Mouse (Mus musculus) myocyte (in vitro differentiated cells): Measurements from ENCODE around the gene Suco.

ENCODE experiments used
- CEBPB ChIP-seq: IDR thresholded peaks from 2 replicates; pipeline ENCODE4 v1.6.1; 2011; ENCODE audit warnings: mild to moderate bottlenecking, moderate library complexity; ENCODE audit not compliant: poor library complexity, insufficient read depth, severe bottlenecking
- E2F4 ChIP-seq: IDR thresholded peaks from one replicate; pipeline ENCODE4 v1.6.1; 2011; ENCODE audit warnings: mild to moderate bottlenecking, control low read depth, moderate library complexity; ENCODE audit not compliant: insufficient read depth
- MAX ChIP-seq: IDR thresholded peaks from one replicate; pipeline ENCODE4 v1.6.1; 2011; ENCODE audit warnings: low read depth, mild to moderate bottlenecking, control low read depth
- MYOD1 ChIP-seq, 3 experiments: IDR thresholded peaks; one replicate each; pipeline ENCODE4 v1.6.1; 2011; ENCODE audit warnings: control low read depth in 2 of 3, low read depth in 2 of 3, mild to moderate bottlenecking in 2 of 3, moderate library complexity in 1 of 3; ENCODE audit not compliant: insufficient read length in 2 of 3, control insufficient read depth in 1 of 3
- POLR2A ChIP-seq: IDR thresholded peaks from one replicate; pipeline ENCODE4 v1.6.1; 2011; ENCODE audit warnings: low read depth, mild to moderate bottlenecking, control low read depth, moderate library complexity; ENCODE audit not compliant: insufficient read length
- POLR2AphosphoS2 ChIP-seq: IDR thresholded peaks from one replicate; pipeline ENCODE4 v1.6.1; 2011; ENCODE audit warnings: low read depth, control low read depth; ENCODE audit not compliant: insufficient read length
- REST ChIP-seq: IDR thresholded peaks from one replicate; pipeline ENCODE4 v1.6.1; 2011; ENCODE audit warnings: mild to moderate bottlenecking, control low read depth, moderate library complexity; ENCODE audit not compliant: insufficient read depth, insufficient read length
- SRF ChIP-seq: IDR thresholded peaks from one replicate; pipeline ENCODE4 v1.6.1; 2011; ENCODE audit warnings: low read depth; ENCODE audit not compliant: control insufficient read depth, insufficient read length
- TCF12 ChIP-seq: IDR thresholded peaks from one replicate; pipeline ENCODE4 v1.6.1; 2011; ENCODE audit warnings: mild to moderate bottlenecking, control low read depth; ENCODE audit not compliant: poor library complexity, insufficient read depth, severe bottlenecking
- USF1 ChIP-seq: IDR thresholded peaks from one replicate; pipeline ENCODE4 v1.6.1; 2011; ENCODE audit warnings: low read depth, mild to moderate bottlenecking, control low read depth, moderate library complexity

GRCm38 (mm10) chr1:161868413-161868812 is 8.1 kb downstream of the Suco start:
- TF ChIP-seq POLR2A (no peak), TCF12 (no peak), REST (no peak), E2F4 (no peak), CEBPB (no peak), MYOD1 (IDR thresholded peaks at IDR 0.05; ENCODE audit: control insufficient read depth in 1 of 3, insufficient read length in 2 of 3, low read depth in 2 of 3) (no peak), POLR2AphosphoS2 (no peak), MAX (no peak), SRF (no peak), USF1 (no peak)
